Mouse (Mus musculus): Measurements from ENCODE around the gene Dlx4. TPM values are rescaled to one million over a fixed set of nuclear protein-coding genes. Genes with fewer than 3 reads are reported as not detected.

Gene Dlx4
- polyA plus RNA-seq, 1 experiment from 2014 or later = not detected

DNA sequence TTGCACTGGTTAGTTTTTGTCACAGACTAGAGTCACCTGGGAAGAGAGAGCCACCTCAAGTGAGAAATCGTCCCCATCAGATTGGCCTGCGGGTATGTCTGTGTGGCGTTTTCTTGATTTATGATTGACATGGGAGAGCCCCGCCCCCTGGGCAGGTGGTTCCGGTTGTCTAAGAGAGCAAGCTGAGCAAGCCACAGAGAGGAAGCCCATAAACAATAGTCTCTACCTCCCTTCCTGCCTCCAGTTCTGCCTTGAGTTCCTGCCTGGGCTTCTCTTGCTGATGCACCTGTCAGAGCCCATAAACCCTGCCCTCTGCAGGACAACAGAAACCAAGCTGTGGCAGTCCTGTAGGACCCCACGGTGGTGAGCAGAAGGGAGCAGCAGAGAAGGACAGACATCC, 12.7 kb downstream of the Dlx4 start:
- H3K4me2 ChIP-seq (ENCODE audit: low read length) = no peak overlapping the region

DNA sequence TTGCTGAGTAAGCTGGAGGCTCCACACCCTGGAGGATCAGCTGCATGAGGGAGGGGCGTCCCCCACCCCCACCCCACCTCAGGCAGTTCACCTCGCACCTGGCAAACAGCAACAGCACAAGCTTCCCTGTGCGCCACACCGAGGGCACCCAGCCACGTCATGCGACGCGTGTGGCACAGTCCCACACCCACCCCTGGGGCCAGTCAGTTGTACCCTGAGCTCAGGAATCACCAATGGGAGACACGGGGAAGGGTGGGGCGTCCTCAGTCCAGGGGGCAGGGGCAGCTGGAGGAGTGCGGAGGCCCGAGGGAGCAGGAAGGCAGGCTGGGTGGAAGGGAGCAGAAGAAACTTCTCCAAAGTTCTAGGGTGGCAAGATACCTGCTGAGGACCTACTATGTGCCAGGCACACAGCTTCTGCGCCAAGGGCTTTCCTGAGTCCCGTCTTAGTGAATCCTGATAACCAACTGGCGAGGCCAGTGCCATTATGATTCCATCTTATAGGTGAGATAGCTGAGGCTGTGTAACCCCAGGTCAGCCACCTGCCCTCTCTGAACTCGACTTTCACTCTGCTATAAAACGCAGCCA, 15.3 kb downstream of the Dlx4 start:
- Histone ChIP-seq H3K36me3 (ENCODE audit: control insufficient read depth, insufficient read depth, low read length) (no peaks in the 10 kb centered on the region), H3K9me3 (ENCODE audit: control insufficient read depth, low read length) (no peaks in the 10 kb centered on the region), H3K9ac (ENCODE audit: low read length) (no peak overlapping the region), H3K27me3 (replicated peaks; ENCODE audit: control insufficient read depth, insufficient read depth, low read length) (0 out of 2 replicates have a peak, but pooled peaks cover 12% of the 10 kb centered on the region), H3K27ac (ENCODE audit: low read depth) (no peak overlapping the region), H3K4me3 (ENCODE audit: low read depth, low read length) (no peak overlapping the region), H3K4me2 (ENCODE audit: low read length) (no peak overlapping the region), H3K4me1 (replicated peaks; ENCODE audit: control insufficient read depth, insufficient read depth, low read length) (peaks cover 10% of the 10 kb centered on the region; the same call in 1 of the 2 replicates)
- DNase-seq (ENCODE audit: low spot score) (no peak), ATAC-seq (replicated peaks; ENCODE audit: low FRiP score, low TSS enrichment, low read depth) (peak; percentile 49; the same call in 1 of the 2 replicates)
- 60% methylated on average over 17 of the region's 17 CpGs for WGBS

More for the DNA sequence above, 12.7 kb downstream of the Dlx4 start:
- Histone ChIP-seq H3K4me3 (ENCODE audit: low read depth, low read length) (no peak overlapping the region), H3K4me1 (replicated peaks; ENCODE audit: control insufficient read depth, insufficient read depth, low read length) (no peaks in the 10 kb centered on the region), H3K9me3 (ENCODE audit: control insufficient read depth, low read length) (no peaks in the 10 kb centered on the region), H3K27me3 (replicated peaks; ENCODE audit: control insufficient read depth, insufficient read depth, low read length) (peaks cover 22% of the 10 kb centered on the region), H3K27ac (ENCODE audit: low read depth) (no peak overlapping the region), H3K36me3 (ENCODE audit: control insufficient read depth, insufficient read depth, low read length) (no peaks in the 10 kb centered on the region), H3K9ac (ENCODE audit: low read length) (no peak overlapping the region)
- DNase-seq (ENCODE audit: low spot score) (no peak), ATAC-seq (replicated peaks; ENCODE audit: low FRiP score, low TSS enrichment, low read depth) (no peak)
- 59% methylated on average over 6 of the region's 6 CpGs for WGBS

DNA sequence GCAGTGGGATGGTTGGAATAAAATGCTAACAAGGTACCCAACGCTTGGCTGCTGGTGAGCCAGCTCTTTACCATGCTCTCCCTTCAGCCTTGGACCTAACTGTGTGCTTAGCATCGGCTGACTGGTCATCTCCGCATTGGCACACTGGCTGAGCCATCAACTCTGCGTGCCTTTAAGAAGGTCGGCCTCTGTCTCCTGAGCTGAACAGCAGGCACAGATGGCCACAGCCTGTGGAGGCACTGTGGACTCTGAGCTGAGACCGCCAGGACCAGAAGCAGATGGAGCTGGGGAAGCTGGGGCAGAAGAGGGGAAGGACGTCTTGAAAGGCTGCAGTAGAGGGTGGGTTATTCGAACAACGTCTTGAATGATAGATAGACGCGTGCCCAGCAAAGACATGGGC, 17.7 kb downstream of the Dlx4 start:
- no peak overlapping the region for H3K27ac ChIP-seq (ENCODE audit: low read depth)

DNA sequence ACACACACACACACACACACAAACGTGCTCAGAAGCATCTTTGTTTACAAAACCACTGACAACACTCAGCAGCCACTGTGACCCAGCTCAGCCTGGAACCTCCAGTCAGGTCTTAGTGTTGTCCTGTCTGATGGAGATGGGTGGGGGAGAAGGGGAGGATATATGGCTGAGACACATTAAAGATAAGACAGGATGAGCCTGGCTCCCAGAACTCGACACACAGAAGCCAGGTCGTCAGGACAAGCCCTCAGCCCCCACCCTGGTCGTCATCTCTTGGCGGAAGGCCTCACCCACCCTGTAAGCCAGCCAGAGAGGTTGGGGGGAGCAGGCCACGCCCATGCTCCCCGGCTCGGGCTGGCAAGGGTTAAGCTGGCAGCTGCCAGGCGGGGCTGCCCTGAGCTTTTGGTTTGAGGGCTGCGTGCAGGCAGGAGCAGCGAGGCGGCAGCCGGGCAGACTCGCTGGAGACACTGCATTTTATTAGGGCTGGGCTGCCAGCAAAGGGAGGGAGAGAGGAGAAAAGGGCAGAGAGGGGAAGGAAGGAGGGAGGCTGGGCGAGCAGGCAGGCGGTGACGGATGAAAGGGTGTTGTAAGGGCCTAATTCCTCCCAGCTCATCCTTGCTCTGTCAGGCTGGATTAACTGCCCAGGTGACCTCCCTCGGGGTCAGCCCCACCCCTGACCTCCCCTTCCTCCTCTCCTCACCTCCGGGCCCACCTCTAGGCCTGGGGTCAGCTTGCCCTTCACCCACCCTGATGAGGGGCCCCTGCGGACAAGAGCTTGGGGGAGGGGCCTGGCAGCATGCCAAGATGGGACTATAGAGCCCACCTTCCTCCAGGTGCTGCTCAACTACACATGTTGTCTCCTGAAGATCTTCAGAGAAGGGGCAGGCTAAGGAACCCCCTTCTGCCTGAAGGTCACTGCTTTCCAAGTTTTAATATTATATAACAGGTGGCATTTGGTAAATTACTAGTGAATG, 19.5 kb downstream of the Dlx4 start:
- H3K27me3 ChIP-seq (replicated peaks; ENCODE audit: control insufficient read depth, insufficient read depth, low read length) = peaks cover 47% of the 10 kb centered on the region
- peaks cover 12% of the 10 kb centered on the region for H3K4me1 ChIP-seq (replicated peaks; ENCODE audit: control insufficient read depth, insufficient read depth, low read length)
- H3K27ac ChIP-seq (ENCODE audit: low read depth) = no peak overlapping the region
- no peaks in the 10 kb centered on the region for H3K9me3 ChIP-seq (ENCODE audit: control insufficient read depth, low read length)
- 2% methylated on average over 20 of the region's 20 CpGs for WGBS
- ATAC-seq (replicated peaks; ENCODE audit: low FRiP score, low TSS enrichment, low read depth) = peak; percentile 31
- no peak overlapping the region for H3K4me3 ChIP-seq (ENCODE audit: low read depth, low read length)
- H3K9ac ChIP-seq (ENCODE audit: low read length) = no peak overlapping the region
- no peaks in the 10 kb centered on the region for H3K36me3 ChIP-seq (ENCODE audit: control insufficient read depth, insufficient read depth, low read length)
- H3K4me2 ChIP-seq (ENCODE audit: low read length) = peak overlapping the region; percentile 7; the same call in 1 of the 2 replicates
- no peak for DNase-seq (ENCODE audit: low spot score)

More for the DNA sequence above, 17.7 kb downstream of the Dlx4 start:
- Histone ChIP-seq H3K9me3 (ENCODE audit: control insufficient read depth, low read length) (no peaks in the 10 kb centered on the region), H3K36me3 (ENCODE audit: control insufficient read depth, insufficient read depth, low read length) (no peaks in the 10 kb centered on the region), H3K27me3 (replicated peaks; ENCODE audit: control insufficient read depth, insufficient read depth, low read length) (peaks cover 29% of the 10 kb centered on the region), H3K4me3 (ENCODE audit: low read depth, low read length) (no peak overlapping the region), H3K9ac (ENCODE audit: low read length) (no peak overlapping the region), H3K4me2 (ENCODE audit: low read length) (no peak overlapping the region), H3K4me1 (replicated peaks; ENCODE audit: control insufficient read depth, insufficient read depth, low read length) (peaks cover 10% of the 10 kb centered on the region; the same call in 1 of the 2 replicates)
- WGBS = 62% methylated on average over 11 of the region's 11 CpGs
- ATAC-seq (replicated peaks; ENCODE audit: low FRiP score, low TSS enrichment, low read depth) = no peak
- no peak for DNase-seq (ENCODE audit: low spot score)

DNA sequence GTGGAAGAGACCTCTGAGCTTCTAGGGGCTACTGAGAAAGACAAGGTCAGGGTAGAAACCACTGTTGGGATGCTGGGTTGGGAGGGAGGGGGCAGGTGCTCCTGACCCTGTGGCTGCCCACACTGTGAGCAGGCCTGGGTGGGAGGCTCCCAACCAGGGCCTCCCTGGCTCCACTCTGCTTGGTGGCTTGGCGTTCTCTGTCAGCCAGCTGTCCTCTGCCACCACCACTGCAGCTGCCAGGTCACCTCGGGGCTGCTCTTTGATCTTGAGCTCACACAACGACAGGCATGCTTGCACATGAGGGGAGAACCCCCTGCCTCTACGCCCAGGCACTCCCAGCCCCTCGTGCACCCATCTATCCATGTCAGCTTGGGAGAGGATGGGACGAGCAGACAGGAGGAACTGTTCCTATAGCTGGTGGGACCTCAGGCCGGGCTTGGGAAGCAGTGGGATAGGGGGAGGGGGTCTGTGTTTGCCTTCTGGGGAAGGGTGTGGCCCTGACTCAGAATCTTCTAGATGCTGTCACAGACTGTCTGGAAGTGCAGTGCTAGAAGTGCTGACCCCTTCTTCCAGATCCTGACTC, 20.6 kb downstream of the Dlx4 start:
- Histone ChIP-seq H3K9me3 (ENCODE audit: control insufficient read depth, low read length) (no peaks in the 10 kb centered on the region), H3K4me3 (ENCODE audit: low read depth, low read length) (no peak overlapping the region), H3K36me3 (ENCODE audit: control insufficient read depth, insufficient read depth, low read length) (no peaks in the 10 kb centered on the region), H3K4me2 (ENCODE audit: low read length) (no peak overlapping the region), H3K27ac (ENCODE audit: low read depth) (no peak overlapping the region), H3K9ac (ENCODE audit: low read length) (no peak overlapping the region), H3K27me3 (replicated peaks; ENCODE audit: control insufficient read depth, insufficient read depth, low read length) (peaks cover 58% of the 10 kb centered on the region), H3K4me1 (replicated peaks; ENCODE audit: control insufficient read depth, insufficient read depth, low read length) (peaks cover 16% of the 10 kb centered on the region)
- WGBS = 30% methylated on average over 7 of the region's 7 CpGs
- no peak for ATAC-seq (replicated peaks; ENCODE audit: low FRiP score, low TSS enrichment, low read depth)
- no peak for DNase-seq (ENCODE audit: low spot score)

DNA sequence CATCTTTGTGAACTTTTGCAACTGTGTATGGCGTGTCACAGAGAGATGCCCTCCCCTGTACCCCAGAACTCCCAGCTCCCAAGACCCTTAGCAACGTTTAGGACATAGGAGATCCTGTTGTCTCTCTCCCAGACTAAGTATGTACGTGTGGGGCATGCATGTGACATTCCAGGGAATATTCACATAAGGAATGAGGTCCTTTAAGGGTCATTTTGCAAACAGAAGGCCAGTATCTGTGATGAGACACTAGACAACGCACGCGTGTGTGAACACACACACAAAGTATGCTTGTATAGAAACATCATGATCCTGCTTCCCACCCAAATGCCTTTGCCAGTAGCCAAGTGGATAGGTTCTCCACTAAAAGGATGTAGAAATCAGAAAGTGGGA, 24.0 kb downstream of the Dlx4 start:
- Histone ChIP-seq H3K9me3 (ENCODE audit: control insufficient read depth, low read length) (no peaks in the 10 kb centered on the region), H3K9ac (ENCODE audit: low read length) (no peak overlapping the region), H3K27me3 (replicated peaks; ENCODE audit: control insufficient read depth, insufficient read depth, low read length) (peaks cover 77% of the 10 kb centered on the region), H3K4me3 (ENCODE audit: low read depth, low read length) (no peak overlapping the region), H3K27ac (ENCODE audit: low read depth) (no peak overlapping the region), H3K36me3 (ENCODE audit: control insufficient read depth, insufficient read depth, low read length) (no peaks in the 10 kb centered on the region), H3K4me2 (ENCODE audit: low read length) (no peak overlapping the region), H3K4me1 (replicated peaks; ENCODE audit: control insufficient read depth, insufficient read depth, low read length) (peaks cover 25% of the 10 kb centered on the region)
- ATAC-seq (replicated peaks; ENCODE audit: low FRiP score, low TSS enrichment, low read depth) (no peak), DNase-seq (ENCODE audit: low spot score) (no peak)
- 33% methylated on average over 6 of the region's 6 CpGs for WGBS

DNA sequence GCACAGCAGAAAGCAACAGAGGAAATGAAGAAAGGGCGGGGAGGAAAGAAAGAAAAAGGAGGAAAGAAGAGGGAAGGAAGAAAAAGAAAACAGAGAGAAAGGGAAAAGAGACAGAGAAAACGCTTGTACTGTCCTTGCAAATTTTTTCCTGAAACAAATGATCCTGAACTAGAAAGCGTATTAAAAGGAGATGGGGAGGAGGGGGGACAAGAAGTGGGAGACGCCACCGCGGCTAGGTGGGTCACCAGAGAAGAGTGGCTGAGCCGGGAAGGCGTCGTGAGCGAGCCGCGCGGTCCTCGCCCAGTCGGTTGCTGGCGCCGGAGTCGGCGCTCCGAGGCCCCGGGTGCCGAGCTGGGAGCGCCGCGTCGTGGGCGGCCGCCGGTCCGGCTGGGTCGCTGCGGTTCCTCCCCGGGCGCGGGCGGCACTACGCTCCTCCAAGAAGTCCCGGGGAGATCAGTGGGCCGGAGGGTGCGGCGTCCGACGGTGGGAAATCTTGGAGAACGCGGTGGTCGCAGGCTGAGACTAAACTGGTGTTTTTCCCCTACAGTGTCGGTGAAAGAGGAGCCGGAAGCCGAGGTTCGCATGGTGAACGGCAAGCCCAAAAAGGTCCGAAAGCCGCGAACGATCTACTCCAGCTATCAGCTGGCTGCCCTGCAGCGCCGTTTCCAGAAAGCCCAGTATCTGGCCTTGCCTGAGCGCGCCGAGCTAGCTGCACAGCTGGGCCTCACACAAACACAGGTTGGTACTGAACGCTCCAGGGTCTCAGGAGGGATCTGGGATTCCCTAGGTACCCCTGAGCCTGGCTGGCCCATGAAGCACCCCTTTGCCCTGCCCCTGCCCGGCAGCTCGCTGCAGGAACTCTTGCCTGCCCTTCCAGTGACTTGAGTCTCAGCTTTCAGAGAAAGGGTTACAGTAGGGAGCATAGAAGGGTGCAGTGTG, 24.6 kb downstream of the Dlx4 start:
- H3K36me3 ChIP-seq (ENCODE audit: control insufficient read depth, insufficient read depth, low read length) = no peaks in the 10 kb centered on the region
- no peaks in the 10 kb centered on the region for H3K9me3 ChIP-seq (ENCODE audit: control insufficient read depth, low read length)
- peak overlapping the region; percentile 34 for H3K4me3 ChIP-seq (ENCODE audit: low read depth, low read length)
- no peak overlapping the region for H3K9ac ChIP-seq (ENCODE audit: low read length)
- H3K27ac ChIP-seq (ENCODE audit: low read depth) = no peak overlapping the region
- ATAC-seq (replicated peaks; ENCODE audit: low FRiP score, low TSS enrichment, low read depth) = no peak
- H3K4me1 ChIP-seq (replicated peaks; ENCODE audit: control insufficient read depth, insufficient read depth, low read length) = peaks cover 20% of the 10 kb centered on the region
- 1% methylated on average over 63 of the region's 63 CpGs for WGBS
- peaks cover 77% of the 10 kb centered on the region for H3K27me3 ChIP-seq (replicated peaks; ENCODE audit: control insufficient read depth, insufficient read depth, low read length)
- H3K4me2 ChIP-seq (ENCODE audit: low read length) = peak overlapping the region; percentile 49
- peak; percentile 68 for DNase-seq (ENCODE audit: low spot score)

DNA sequence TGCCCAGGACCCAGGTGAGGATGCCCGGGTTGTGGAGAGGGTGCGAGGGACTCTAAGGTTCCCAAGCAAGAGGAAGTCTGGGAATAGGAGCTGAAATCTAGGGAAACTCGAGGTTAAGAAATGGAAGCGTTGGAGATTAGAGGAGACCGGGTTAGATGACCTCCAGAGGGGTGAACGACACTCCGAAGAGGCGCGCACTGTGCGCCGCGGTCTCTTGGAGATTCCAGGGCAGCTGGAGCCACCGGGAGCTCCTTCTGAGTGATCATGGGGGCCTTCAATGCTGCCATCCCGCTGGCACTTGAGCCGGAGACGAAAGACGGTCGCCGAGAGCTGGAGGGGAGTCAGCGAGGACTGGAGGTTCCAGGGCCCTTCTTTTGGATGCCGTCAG, 25.4 kb downstream of the Dlx4 start:
- no peak overlapping the region for H3K27ac ChIP-seq (ENCODE audit: low read depth)
- under 1% methylated on average over 21 of the region's 21 CpGs for WGBS
- DNase-seq (ENCODE audit: low spot score) (peak; percentile 65), ATAC-seq (replicated peaks; ENCODE audit: low FRiP score, low TSS enrichment, low read depth) (no peak)
- H3K27me3 ChIP-seq (replicated peaks; ENCODE audit: control insufficient read depth, insufficient read depth, low read length) = peaks cover 77% of the 10 kb centered on the region
- H3K4me1 ChIP-seq (replicated peaks; ENCODE audit: control insufficient read depth, insufficient read depth, low read length) = peaks cover 16% of the 10 kb centered on the region
- H3K4me3 ChIP-seq (ENCODE audit: low read depth, low read length) = peak overlapping the region; percentile 34
- H3K4me2 ChIP-seq (ENCODE audit: low read length) = peak overlapping the region; percentile 55; the same call in 1 of the 2 replicates
- H3K9ac ChIP-seq (ENCODE audit: low read length) = no peak overlapping the region
- H3K36me3 ChIP-seq (ENCODE audit: control insufficient read depth, insufficient read depth, low read length) = no peaks in the 10 kb centered on the region
- no peaks in the 10 kb centered on the region for H3K9me3 ChIP-seq (ENCODE audit: control insufficient read depth, low read length)

All from intestine, embryonic 14.5 days (tissue).